Mouse (Mus musculus) mature B cell (primary cell): ENCODE results near the gene Pold1.

Experiments
- in situ Hi-C: fragments of 300-500 bp; cut with MboI; formaldehyde crosslinking; loops from 2 replicates; pipeline ENCODE4 v1.14.3; 2019

The Pold1 gene

GRCm38 (mm10) chr7:44546274-44546673 is 2.4 kb downstream of the Pold1 start:
- in situ Hi-C loops = no loop called here

- in situ Hi-C loops = no loop called here
Measured at GRCm38 (mm10) chr7:44543071-44543470, 5.6 kb downstream of the Pold1 start.

GRCm38 (mm10) chr7:44542555-44542954 is 6.1 kb downstream of the Pold1 start:
- in situ Hi-C loops = no loop called here

GRCm38 (mm10) chr7:44538756-44539624 is 9.7 kb downstream of the Pold1 start:
- in situ Hi-C loops = no loop called here

- in situ Hi-C loops = no loop called here
Measured at GRCm38 (mm10) chr7:44537496-44537895, 11.2 kb downstream of the Pold1 start.

- in situ Hi-C loops = no loop called here
Measured at GRCm38 (mm10) chr7:44537009-44537408, 11.6 kb downstream of the Pold1 start.

- in situ Hi-C loops = no loop called here
Measured at GRCm38 (mm10) chr7:44536590-44536968, 12.1 kb downstream of the Pold1 start.

GRCm38 (mm10) chr7:44535657-44536589 is 12.7 kb downstream of the Pold1 start:
- in situ Hi-C loops = no loop called here

GRCm38 (mm10) chr7:44534656-44535441 is 13.8 kb downstream of the Pold1 start:
- in situ Hi-C loops = no loop called here

- in situ Hi-C loops = no loop called here
Measured at GRCm38 (mm10) chr7:44534242-44534641, 14.4 kb downstream of the Pold1 start.

GRCm38 (mm10) chr7:44533746-44534045 is 15.0 kb downstream of the Pold1 start:
- in situ Hi-C loops = no loop called here

- in situ Hi-C loops = no loop called here
Measured at GRCm38 (mm10) chr7:44532918-44533745, 15.5 kb downstream of the Pold1 start.

GRCm38 (mm10) chr7:44531946-44532732 is 16.5 kb downstream of the Pold1 start, which contains the start of gene Spib:
Gene Spib (minus strand): TSS chr7:44532071.
- in situ Hi-C loops = no loop called here

- in situ Hi-C loops = no loop called here
Measured at GRCm38 (mm10) chr7:44531207-44531606, 17.4 kb downstream of the Pold1 start.

GRCm38 (mm10) chr7:44530507-44530906 is 18.1 kb downstream of the Pold1 start:
- in situ Hi-C loops = no loop called here

- in situ Hi-C loops = no loop called here
Measured at GRCm38 (mm10) chr7:44529518-44529917, 19.1 kb downstream of the Pold1 start.

GRCm38 (mm10) chr7:44527483-44528398 is 20.9 kb downstream of the Pold1 start:
- in situ Hi-C loops = no loop called here

GRCm38 (mm10) chr7:44526414-44527154 is 22.1 kb downstream of the Pold1 start:
- in situ Hi-C loops = no loop called here
